Mouse (Mus musculus): ENCODE measurements around the gene Tesk1.
"Not testable (repeated sequence)": the region's sequence is repeated elsewhere in the genome, so short reads cannot be mapped to it uniquely, and the experiment has no call there.

Tesk1 gene

GRCm38 (mm10) chr4:43456470-43456869 lies 14.7 kb downstream of the Tesk1 start:
- no peak for DNase-seq

- DNase-seq, result no peak
These were observed 15.4 kb downstream of the Tesk1 start for GRCm38 (mm10) chr4:43457124-43457523.

- no peak for DNase-seq
These were observed 21.4 kb downstream of the Tesk1 start for GRCm38 (mm10) chr4:43463102-43463501.

GRCm38 (mm10) chr4:43465935-43466334 lies 24.2 kb downstream of the Tesk1 start:
- no peak for DNase-seq

- DNase-seq, result no peak
These were observed 25.1 kb downstream of the Tesk1 start for GRCm38 (mm10) chr4:43466872-43467271.

- no peak for DNase-seq
These were observed 28.6 kb downstream of the Tesk1 start for GRCm38 (mm10) chr4:43470301-43470700.

GRCm38 (mm10) chr4:43473636-43474035 lies 31.9 kb downstream of the Tesk1 start:
- no peak for DNase-seq

- no peak for DNase-seq
These were observed 34.9 kb downstream of the Tesk1 start for GRCm38 (mm10) chr4:43476604-43477003.

- DNase-seq, result peak; percentile 88
These were observed 36.3 kb downstream of the Tesk1 start for GRCm38 (mm10) chr4:43477857-43478533.

- no peak for DNase-seq
These were observed 36.8 kb downstream of the Tesk1 start for GRCm38 (mm10) chr4:43478534-43478858.

GRCm38 (mm10) chr4:43478906-43479832 lies 37.4 kb downstream of the Tesk1 start:
- no peak for DNase-seq

GRCm38 (mm10) chr4:43480985-43481384 lies 39.2 kb downstream of the Tesk1 start:
- no peak for DNase-seq

- no peak for DNase-seq
These were observed 40.2 kb downstream of the Tesk1 start for GRCm38 (mm10) chr4:43481894-43482456.

GRCm38 (mm10) chr4:43482591-43482990 lies 40.9 kb downstream of the Tesk1 start:
- no peak for DNase-seq

GRCm38 (mm10) chr4:43483535-43484091 lies 41.9 kb downstream of the Tesk1 start, which contains the start of gene Sit1:
Gene Sit1, minus strand, starts transcription at chr4:43483734.
- no peak for DNase-seq

GRCm38 (mm10) chr4:43485666-43486065 lies 43.9 kb downstream of the Tesk1 start:
- not testable (repeated sequence) for DNase-seq

- no peak for DNase-seq
These were observed 47.9 kb downstream of the Tesk1 start for GRCm38 (mm10) chr4:43489611-43490010.

GRCm38 (mm10) chr4:43490801-43491200 lies 49.1 kb downstream of the Tesk1 start:
- DNase-seq, result no peak

GRCm38 (mm10) chr4:43492101-43492820 lies 50.5 kb downstream of the Tesk1 start:
- DNase-seq, result no peak

- peak; percentile 97 for DNase-seq
These were observed 51.1 kb downstream of the Tesk1 start, which contains the start of gene Ccdc107 for GRCm38 (mm10) chr4:43492821-43493185. Gene Ccdc107, plus strand, starts transcription at chr4:43492900.

GRCm38 (mm10) chr4:43493186-43493845 lies 51.6 kb downstream of the Tesk1 start:
- peak; percentile 93 for DNase-seq

- DNase-seq, result no peak
These were observed 52.1 kb downstream of the Tesk1 start for GRCm38 (mm10) chr4:43493846-43494240.
